Mouse (Mus musculus) kidney, postnatal 0 days (tissue): ENCODE measurements around the gene Ppargc1a. TPM values are rescaled to one million over a fixed set of nuclear protein-coding genes. Genes with fewer than 3 reads are reported as not detected.

Experiments used
- ATAC-seq: fragments of 200-750 bp; cut with Nextera tagmentation; replicated peaks from 2 replicates; pipeline ENCODE4 v1.8.0; 2017; ENCODE audit warnings: low read depth, moderate number of reproducible peaks, moderate TSS enrichment, moderate library complexity; ENCODE audit not compliant: low FRiP score
- DNase-seq: peaks from one replicate; pipeline ENCODE4 v3.0.0-alpha.2; 2016; ENCODE audit warnings: low spot score
- H3K27ac ChIP-seq: fragments of 300-500 bp; sonication (generic); 2 replicates; pipeline ENCODE4 v1.5.1; 2014; ENCODE audit warnings: mild to moderate bottlenecking
- H3K27me3 ChIP-seq: fragments of 300-500 bp; sonication (generic); 2 replicates; pipeline ENCODE4 v1.6.1; 2014; ENCODE audit warnings: low read length, mixed read lengths; ENCODE audit not compliant: insufficient read depth
- H3K36me3 ChIP-seq: fragments of 300-500 bp; sonication (generic); 2 replicates; pipeline ENCODE4 v1.6.1; 2014; ENCODE audit warnings: low read length, mixed read lengths; ENCODE audit not compliant: insufficient read depth
- H3K4me1 ChIP-seq: fragments of 300-500 bp; sonication (generic); replicated peaks from 2 replicates; pipeline ENCODE4 v1.6.1; 2014; ENCODE audit warnings: antibody characterized with exemption, low read length, mixed read lengths; ENCODE audit not compliant: insufficient read depth
- H3K4me2 ChIP-seq: fragments of 300-500 bp; sonication (generic); 2 replicates; pipeline ENCODE4 v1.6.1; 2014; ENCODE audit warnings: mild to moderate bottlenecking, low read length, moderate library complexity, mixed read lengths
- H3K4me3 ChIP-seq: fragments of 300-500 bp; sonication (generic); replicated peaks from 2 replicates; pipeline ENCODE4 v1.5.1; 2014; ENCODE audit warnings: low read depth, low read length
- H3K9ac ChIP-seq: fragments of 300-500 bp; sonication (generic); 2 replicates; pipeline ENCODE4 v1.6.1; 2014; ENCODE audit warnings: low read depth, low read length
- H3K9me3 ChIP-seq: fragments of 300-500 bp; sonication (generic); replicated peaks from 2 replicates; pipeline ENCODE4 v1.6.1; 2016; ENCODE audit warnings: low read length, inconsistent platforms, mixed read lengths
- CTCF ChIP-seq: IDR thresholded peaks from 2 replicates; pipeline ENCODE4 v1.5.1; 2016; ENCODE audit warnings: antibody characterized with exemption, low read depth, mild to moderate bottlenecking, moderate library complexity
- WGBS: fragments of 180-500 bp; shearing (Covaris S2); extraction: QIAGEN DNeasy Blood & Tissue Kit; methylation state at CpG from one replicate; pipeline ENCODE4 v1.1.7; 2014; 5-methylcytosine and 5-hydroxymethylcytosine counted together
- polyA plus RNA-seq: library from polyadenylated mRNA; unstranded; fragments of >200 nt; fragmentation: Nextera tagmentation; extraction: Ambion mirVana; gene quantifications from 2 replicates; pipeline ENCODE4 v1.2.1, GENCODE M21; 2015

Ppargc1a gene
- polyA plus RNA-seq, 1 experiment from 2014 or later, result 30.1 TPM

DNA sequence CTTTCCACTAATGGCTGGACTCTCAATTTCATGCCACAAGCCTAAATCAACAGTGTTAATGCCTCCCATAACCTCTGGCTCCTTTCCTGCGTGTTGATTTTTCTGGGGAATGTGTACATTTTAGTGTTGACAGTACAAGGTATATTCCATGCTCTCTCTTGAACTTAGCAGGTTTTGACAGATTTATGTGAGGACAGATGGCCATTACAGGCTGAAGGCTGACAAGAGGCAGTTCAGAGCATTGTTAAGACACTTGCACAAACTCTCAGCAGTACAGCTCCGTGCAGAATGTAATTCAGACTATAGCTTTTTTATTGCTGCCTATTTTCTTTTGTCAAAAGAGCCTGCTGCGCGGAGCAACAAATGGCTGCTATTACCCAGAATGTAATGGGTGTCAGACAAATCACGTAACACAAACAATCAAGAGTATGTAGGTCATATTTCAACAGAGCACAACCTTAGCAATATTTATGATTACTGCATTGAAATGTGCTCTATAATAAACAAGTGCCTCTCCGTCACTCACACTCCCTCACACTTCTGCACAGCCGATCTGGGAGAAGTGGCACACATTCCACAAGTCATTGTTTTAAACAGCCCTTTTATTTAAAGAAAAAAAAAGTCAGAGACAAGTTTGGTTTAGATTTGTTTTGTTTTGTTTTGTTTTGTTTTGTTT is 89.1 kb downstream of the Ppargc1a start:
- WGBS, result 15% methylated on average over 7 of the region's 7 CpGs
- Histone ChIP-seq H3K27me3 (no peaks in the 10 kb centered on the region), H3K9ac (no peak overlapping the region), H3K4me2 (no peak overlapping the region), H3K4me3 (no peak overlapping the region), H3K4me1 (no peaks in the 10 kb centered on the region), H3K27ac (no peak overlapping the region), H3K9me3 (no peaks in the 10 kb centered on the region), H3K36me3 (no peaks in the 10 kb centered on the region)
- ATAC-seq (no peak), DNase-seq (peak; percentile 53)
- no peak for TF ChIP-seq CTCF

DNA sequence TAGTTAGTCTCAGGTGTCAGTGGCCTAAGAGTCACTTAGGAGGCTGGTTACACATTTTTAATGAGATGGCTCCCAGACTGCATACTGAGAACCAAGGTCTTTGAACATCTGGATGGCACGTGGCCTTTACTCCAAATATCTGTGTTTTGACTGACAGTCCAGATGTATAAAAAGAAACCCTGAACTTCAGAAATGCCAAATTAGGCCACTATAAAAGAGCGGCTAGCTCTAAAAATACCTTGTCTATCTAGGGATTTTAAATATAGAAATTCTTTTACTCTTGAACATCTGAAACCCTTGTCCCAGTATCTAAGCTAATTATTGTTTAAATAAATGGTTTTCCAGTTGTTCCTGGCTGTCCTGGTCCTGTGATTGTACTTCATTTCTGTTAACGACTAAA is 90.4 kb downstream of the Ppargc1a start:
- Histone ChIP-seq H3K4me3 (no peak overlapping the region), H3K9ac (no peak overlapping the region), H3K4me2 (no peak overlapping the region), H3K4me1 (no peaks in the 10 kb centered on the region), H3K36me3 (no peaks in the 10 kb centered on the region), H3K27ac (no peak overlapping the region), H3K9me3 (no peaks in the 10 kb centered on the region), H3K27me3 (no peaks in the 10 kb centered on the region)
- 59% methylated on average over 3 of the region's 3 CpGs for WGBS
- ATAC-seq, result no peak
- no peak for TF ChIP-seq CTCF
- no peak for DNase-seq

DNA sequence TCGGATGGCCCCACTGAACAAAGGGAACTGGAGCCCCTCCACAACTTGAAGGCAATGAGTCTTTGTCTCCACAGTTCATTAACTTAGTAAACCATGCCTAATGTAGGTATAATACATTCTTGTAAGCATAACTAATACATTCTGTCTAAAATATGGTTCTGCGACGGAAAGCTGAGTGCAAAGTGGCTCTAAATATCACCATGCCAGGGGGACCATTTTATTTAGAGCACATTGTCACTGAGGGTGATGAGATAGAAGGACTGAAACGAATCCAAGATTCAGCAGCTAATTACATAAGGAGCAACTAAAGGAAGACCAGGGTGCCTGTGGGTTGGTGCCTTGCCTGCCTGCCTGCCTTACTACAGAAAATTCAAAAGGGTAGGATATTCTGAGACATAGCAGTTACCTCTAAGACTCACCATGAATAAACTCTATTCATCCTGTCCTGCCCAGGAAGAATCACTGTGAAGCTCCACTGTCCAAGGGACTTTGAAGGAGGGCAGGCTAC is 92.4 kb downstream of the Ppargc1a start:
- ATAC-seq (no peak), DNase-seq (no peak)
- no peaks in the 10 kb centered on the region for H3K9me3 ChIP-seq
- H3K4me3 ChIP-seq, result no peak overlapping the region
- no peak overlapping the region for H3K9ac ChIP-seq
- no peak for TF ChIP-seq CTCF
- no peaks in the 10 kb centered on the region for H3K36me3 ChIP-seq
- no peak overlapping the region for H3K27ac ChIP-seq
- no peaks in the 10 kb centered on the region for H3K27me3 ChIP-seq
- WGBS, result 64% methylated on average over 4 of the region's 4 CpGs
- H3K4me2 ChIP-seq, result no peak overlapping the region
- no peaks in the 10 kb centered on the region for H3K4me1 ChIP-seq

GRCm38 (mm10) chr5:51471614-51472013 is 95.9 kb downstream of the Ppargc1a start:
- DNase-seq (no peak), ATAC-seq (no peak)
- Histone ChIP-seq H3K36me3 (no peaks in the 10 kb centered on the region), H3K27ac (no peak overlapping the region), H3K4me3 (no peak overlapping the region), H3K9me3 (no peaks in the 10 kb centered on the region), H3K9ac (no peak overlapping the region), H3K4me1 (no peaks in the 10 kb centered on the region), H3K4me2 (no peak overlapping the region), H3K27me3 (no peaks in the 10 kb centered on the region)
- no peak for TF ChIP-seq CTCF
- WGBS, result 63% methylated on average over 4 of the region's 4 CpGs

DNA sequence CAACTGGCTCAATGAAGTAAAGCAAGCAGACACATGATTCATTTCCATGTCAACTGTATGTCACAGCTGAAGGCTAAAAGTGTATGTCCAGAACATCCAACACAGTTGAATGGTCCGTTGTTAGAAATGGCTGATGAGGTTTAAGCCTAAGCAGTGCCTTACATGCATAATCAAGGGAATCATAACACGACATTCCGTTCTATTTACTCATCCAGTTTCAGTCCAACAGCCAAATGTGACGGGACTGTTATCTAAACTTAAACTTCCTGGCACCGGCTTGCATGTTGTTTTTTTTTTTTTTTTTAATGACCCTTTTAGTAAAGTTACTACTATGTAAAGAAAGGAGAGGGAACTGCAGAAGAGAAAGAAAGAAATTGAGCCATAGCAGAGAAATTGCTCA is 101.5 kb downstream of the Ppargc1a start:
- H3K9ac ChIP-seq, result no peak overlapping the region
- no peak overlapping the region for H3K4me2 ChIP-seq
- H3K4me3 ChIP-seq, result no peak overlapping the region
- no peak for TF ChIP-seq CTCF
- no peaks in the 10 kb centered on the region for H3K4me1 ChIP-seq
- no peak for ATAC-seq
- no peaks in the 10 kb centered on the region for H3K9me3 ChIP-seq
- no peak overlapping the region for H3K27ac ChIP-seq
- DNase-seq, result peak; percentile 18
- H3K36me3 ChIP-seq, result no peaks in the 10 kb centered on the region
- no peaks in the 10 kb centered on the region for H3K27me3 ChIP-seq
- 52% methylated on average over 5 of the region's 5 CpGs for WGBS

GRCm38 (mm10) chr5:51452033-51452432 is 115.5 kb downstream of the Ppargc1a start:
- no peak for TF ChIP-seq CTCF
- H3K4me2 ChIP-seq, result no peak overlapping the region
- DNase-seq, result no peak
- H3K4me3 ChIP-seq, result no peak overlapping the region
- H3K9ac ChIP-seq, result no peak overlapping the region
- WGBS, result 50% methylated on average over 3 of the region's 3 CpGs
- H3K9me3 ChIP-seq, result no peaks in the 10 kb centered on the region
- 0 out of 2 replicates have a peak overlapping the region, but pooled peaks have one; percentile 13 for H3K27ac ChIP-seq
- no peaks in the 10 kb centered on the region for H3K36me3 ChIP-seq
- peak; percentile 77 for ATAC-seq
- H3K27me3 ChIP-seq, result no peaks in the 10 kb centered on the region
- H3K4me1 ChIP-seq, result no peaks in the 10 kb centered on the region
